Mouse (Mus musculus) 3134 (cell line): ENCODE data around the gene Kcnk1.

Experiments used
- DNase-seq: peaks from one replicate; pipeline ENCODE4 v3.0.0-alpha.2; 2011; ENCODE audit warnings: low spot score; ENCODE audit not compliant: insufficient read length; ENCODE audit errors: extremely low read depth

The Kcnk1 gene

DNA sequence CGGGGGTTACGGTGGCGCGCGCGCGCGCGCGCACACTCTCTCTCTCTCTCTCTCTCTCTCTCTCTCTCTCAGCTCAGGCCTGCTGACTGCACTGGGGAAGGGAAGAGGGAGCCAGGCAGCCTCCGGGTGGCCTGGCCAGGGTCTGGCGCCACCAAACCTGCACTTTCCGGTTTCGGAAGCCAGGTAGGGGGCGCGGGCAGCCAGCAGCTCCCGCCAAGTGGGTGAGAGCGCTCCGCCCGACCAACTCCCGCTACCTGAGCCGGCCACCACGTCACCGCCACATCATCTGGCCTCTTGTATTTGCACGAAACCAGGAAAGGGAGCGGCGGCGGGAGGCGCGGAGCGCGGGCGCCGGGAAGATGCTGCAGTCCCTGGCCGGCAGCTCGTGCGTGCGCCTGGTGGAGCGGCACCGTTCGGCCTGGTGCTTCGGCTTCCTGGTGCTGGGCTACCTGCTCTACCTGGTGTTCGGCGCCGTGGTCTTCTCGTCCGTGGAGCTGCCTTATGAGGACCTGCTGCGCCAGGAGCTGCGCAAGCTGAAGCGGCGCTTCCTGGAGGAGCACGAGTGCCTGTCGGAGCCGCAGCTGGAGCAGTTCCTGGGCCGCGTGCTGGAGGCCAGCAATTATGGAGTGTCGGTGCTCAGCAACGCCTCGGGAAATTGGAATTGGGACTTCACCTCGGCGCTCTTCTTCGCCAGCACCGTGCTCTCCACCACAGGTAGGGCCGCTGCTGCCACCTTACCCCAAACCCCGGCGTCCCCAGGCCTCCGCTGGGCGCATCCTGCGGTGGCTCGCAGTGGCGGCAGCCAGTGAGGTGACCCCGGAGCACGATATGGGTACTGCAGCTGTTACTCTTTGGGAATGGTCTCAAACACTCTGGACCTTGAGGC is at the start of gene Kcnk1:
Gene Kcnk1, plus strand, starts transcription at position 70 of the 886 bp plus-strand sequence.
- DNase-seq, result peak; percentile 9

- DNase-seq, result no peak
These were observed 46.2 kb upstream of the Kcnk1 start for GRCm38 (mm10) chr8:125948696-125949308.

DNA sequence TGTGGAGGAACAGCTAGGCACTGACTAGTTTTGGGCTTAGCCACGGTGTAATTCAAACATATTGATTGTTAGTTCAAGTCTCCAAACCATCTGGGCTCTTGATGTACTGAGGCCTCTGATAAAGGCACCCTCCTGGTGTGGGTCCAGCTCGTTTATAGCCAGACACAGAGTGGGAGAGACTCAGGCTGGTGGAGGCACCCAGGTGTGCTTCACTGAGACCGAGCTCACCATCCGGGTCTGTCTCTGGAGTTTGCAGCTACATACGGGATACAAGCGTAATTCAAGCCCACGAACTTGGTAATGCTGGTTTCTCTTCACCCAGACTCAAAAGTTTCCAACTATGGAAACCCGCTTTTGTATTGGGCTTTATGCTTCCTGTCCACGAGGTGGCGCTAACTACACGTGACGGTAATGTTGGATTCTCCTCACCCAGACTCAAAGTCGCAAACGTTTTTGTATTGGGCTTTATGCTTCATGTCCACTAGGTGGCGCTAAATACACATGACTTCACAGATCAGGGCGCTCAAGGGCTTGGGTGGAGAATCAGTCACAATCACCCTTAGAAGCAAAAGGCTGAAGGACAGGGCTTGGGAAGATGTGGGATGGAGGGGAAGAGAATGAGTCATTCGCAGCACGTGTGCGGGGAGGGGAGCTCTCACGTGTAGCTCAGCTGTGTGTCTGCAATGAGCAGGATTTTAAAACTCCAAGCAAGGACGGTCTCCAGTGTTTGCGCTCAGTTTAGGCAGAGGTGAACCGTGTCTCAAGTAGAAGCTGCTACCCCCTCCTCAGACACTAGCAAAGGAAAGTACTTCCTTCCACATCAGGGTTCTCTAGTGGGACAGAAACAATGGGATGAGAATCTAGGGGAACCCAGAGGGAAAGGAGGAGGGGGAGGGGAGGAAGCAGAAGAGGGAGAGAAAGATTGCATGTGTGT is 44.7 kb upstream of the Kcnk1 start:
- peak; percentile 37 for DNase-seq

DNA sequence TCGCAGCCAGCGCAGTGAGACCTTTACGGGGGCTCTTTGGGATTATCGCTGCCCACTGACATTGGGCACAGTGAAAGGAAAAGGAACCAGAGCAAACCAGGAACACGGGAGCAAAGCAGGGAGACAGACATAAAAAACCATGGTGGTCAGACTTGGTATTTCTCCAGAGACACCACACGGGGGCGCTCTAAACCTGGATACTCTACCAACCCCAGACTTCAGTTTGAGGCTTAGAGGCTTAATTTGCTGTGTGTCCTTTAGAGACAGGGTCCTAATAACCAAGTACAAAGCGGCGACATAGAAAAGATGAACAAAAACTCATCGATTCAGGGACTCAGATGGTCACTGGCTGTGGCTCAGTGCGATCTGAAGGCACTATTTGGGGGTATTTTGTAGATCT is 39.3 kb upstream of the Kcnk1 start:
- no peak for DNase-seq

DNA sequence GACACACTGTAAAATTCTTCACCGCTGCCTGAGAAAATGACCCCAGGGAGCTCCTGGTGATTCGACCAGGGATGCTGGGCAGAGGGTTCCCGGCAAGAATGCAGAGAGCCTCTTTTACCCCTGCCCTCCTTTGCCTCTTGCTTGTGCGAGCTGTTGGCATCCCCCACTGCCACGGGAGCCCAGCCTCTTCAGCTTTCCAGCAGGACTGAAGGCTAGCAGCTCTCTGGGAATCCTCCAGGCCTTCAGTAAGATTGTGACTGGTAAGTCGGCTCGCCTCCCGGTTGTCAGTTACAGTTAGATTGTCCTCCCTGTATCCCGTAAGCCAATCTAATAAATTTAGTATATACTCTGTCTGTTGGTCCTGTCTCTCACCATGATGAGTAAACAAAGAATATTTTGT is 38.2 kb upstream of the Kcnk1 start:
- DNase-seq, result no peak

GRCm38 (mm10) chr8:125957226-125957993 is 37.6 kb upstream of the Kcnk1 start:
- DNase-seq, result no peak

DNA sequence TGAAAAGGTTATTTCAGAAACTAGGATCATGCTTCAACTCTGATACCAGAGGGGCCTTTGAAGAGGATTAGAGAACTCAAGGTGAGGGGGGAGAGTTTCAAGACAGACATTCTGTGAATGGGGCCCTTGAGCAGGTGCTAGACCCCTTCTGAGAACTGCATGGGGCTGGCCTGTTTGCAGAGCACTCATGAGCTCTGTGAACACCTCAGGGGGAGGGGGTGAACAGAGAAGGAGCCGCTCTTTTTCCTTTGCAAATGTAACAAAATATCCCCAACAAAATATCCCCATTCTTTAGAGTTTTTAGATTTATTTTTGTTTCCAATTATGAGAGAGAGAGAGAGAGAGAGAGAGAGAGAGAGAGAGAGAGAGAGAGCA is 37.0 kb upstream of the Kcnk1 start:
- DNase-seq, result no peak

DNA sequence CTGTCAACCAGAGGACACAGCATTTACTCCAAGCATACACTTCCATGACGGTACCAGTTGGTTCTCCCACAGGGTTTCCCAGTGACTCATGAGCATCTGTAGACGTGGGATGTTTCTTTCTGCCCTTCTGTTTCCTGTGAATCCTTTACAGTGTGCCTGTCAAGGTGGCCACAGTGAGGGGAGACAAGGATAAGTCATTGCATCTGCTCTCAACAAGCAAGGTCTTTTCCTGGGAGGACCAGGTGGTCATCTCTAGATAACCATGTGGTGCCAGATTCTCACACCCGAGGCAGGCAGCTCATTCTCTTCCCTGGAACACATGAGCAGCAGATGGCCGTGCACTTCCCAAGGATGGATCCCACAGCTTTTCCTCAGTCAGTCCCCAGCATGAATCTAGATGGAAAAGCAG is 35.6 kb upstream of the Kcnk1 start:
- DNase-seq, result no peak

- DNase-seq, result no peak
These were observed 34.9 kb upstream of the Kcnk1 start for GRCm38 (mm10) chr8:125960037-125960436.

DNA sequence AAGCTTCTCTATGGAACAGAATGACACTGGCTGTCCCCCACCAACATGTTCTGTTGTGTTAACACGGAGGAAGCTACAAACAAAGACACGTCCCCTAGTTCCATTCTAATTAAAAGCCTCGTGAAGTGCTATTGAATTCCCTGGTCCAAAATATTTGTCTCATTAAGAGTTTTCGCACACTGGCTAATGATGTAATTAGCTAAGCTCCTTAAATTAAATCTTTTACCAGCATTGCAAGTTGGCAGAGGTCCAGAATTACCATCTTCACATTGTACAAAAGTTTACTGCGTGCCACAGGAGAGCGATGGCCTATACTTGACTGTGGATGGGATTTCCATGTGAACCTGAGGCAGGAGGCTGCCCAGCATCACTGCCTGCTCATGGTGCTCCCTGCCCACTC is 33.2 kb upstream of the Kcnk1 start:
- DNase-seq, result no peak

DNA sequence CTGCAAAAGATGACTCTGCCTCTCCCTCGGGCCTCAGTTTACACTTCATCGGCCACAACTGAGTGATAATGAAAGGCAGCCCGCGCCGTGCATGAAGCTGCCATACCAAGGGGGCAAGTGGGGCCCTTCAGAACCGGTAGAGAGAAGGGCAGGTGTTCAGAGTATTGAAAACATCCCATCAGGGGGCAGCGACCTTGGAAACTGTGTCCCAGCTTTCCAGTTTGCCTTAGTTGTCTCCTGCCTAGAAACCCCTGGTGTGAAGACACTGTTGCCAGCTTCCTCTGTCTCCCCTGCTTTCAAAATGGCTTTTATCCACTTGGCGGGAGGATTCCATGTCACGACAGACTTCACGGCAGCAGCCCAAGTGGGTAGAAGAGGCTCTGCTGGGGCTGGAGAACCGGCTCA is 31.2 kb upstream of the Kcnk1 start:
- no peak for DNase-seq

DNA sequence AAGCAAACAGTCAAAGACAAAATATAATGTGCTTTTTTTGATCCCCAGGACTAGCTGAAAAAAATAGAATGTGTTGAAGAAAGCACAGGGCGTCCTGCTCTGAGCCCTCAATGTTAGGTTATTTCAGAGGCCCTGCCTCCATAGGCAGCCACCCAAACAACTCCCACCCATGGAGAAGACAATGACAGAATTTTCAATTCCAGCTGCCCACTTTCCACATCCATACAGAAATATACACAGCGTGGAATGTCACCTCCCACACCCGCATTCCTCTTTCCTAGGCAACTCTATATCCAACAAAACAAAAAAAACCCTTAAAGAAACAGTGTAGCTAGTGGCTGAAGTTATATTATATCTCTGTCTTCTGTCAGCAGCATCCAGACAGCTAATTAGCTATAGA is 23.6 kb upstream of the Kcnk1 start:
- no peak for DNase-seq

- DNase-seq, result no peak
These were observed 19.0 kb upstream of the Kcnk1 start for GRCm38 (mm10) chr8:125975981-125976380.

- DNase-seq, result no peak
These were observed 14.1 kb upstream of the Kcnk1 start for GRCm38 (mm10) chr8:125980826-125981225.

DNA sequence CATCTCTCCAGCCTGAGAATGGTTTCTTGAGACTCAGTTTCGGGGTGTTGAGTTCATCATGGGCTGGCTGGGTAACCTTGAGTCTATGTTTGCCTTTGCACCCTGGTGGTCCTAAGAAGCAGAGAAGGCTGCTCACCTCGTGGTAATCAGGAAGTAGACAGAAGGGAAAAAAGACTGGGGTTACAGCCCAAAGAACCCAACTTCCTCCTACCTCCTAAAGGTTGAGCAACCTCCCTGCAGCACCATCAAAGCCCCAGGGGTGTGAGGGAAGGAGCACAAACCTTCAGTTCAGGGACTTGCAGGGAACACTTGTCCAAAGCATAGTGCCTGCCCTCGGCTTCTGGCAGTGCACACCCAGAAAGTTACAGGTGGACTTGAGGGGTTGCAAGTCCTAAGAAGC is 11.5 kb upstream of the Kcnk1 start:
- no peak for DNase-seq

- no peak for DNase-seq
These were observed 10.8 kb upstream of the Kcnk1 start for GRCm38 (mm10) chr8:125984140-125984539.

DNA sequence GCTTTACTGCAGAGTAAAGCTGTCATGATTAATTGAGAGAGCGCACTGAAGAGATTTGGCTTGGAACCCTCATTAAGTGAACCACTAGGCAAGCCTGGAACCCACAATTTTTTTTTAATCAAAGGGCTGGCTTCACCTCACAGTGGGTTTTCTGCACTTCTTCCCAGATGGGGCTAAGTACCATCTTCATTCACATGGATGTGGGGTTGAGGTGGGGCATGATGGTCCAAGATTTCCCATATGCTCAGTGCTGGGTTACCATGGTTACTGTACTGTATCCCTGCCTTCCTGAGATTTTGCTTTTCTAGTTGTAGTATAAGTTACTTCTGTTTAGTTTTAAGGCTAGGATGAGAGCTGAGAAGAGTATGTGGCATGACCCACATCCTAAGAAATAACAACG is 9.6 kb upstream of the Kcnk1 start:
- no peak for DNase-seq

GRCm38 (mm10) chr8:125986999-125987589 is 7.9 kb upstream of the Kcnk1 start:
- no peak for DNase-seq

GRCm38 (mm10) chr8:125987996-125988395 is 7.0 kb upstream of the Kcnk1 start:
- DNase-seq, result no peak

GRCm38 (mm10) chr8:125993636-125994035 is 1.3 kb upstream of the Kcnk1 start:
- DNase-seq, result no peak
